Mouse (Mus musculus) lung, embryonic 14.5 days (tissue): Measurements from ENCODE around the gene Xiap. TPM values are rescaled to one million over a fixed set of nuclear protein-coding genes. Genes with fewer than 3 reads are reported as not detected.

Experiments
- ATAC-seq: fragments of 200-750 bp; cut with Nextera tagmentation; 2 replicates; pipeline ENCODE4 v1.8.0; 2017; ENCODE audit warnings: mild to moderate bottlenecking, moderate TSS enrichment, moderate library complexity; ENCODE audit not compliant: insufficient read depth
- DNase-seq: peaks from one replicate; pipeline ENCODE4 v3.0.0-alpha.2; 2015
- H3K27ac ChIP-seq: fragments of 300-500 bp; sonication (generic); 2 replicates; pipeline ENCODE4 v1.5.1; 2014; ENCODE audit warnings: low read depth, mild to moderate bottlenecking, moderate library complexity
- H3K27me3 ChIP-seq: fragments of 300-500 bp; sonication (generic); 2 replicates; pipeline ENCODE4 v1.6.1; 2014; ENCODE audit warnings: low read length, control low read depth; ENCODE audit not compliant: insufficient read depth
- H3K36me3 ChIP-seq: fragments of 300-500 bp; sonication (generic); 2 replicates; pipeline ENCODE4 v1.6.1; 2014; ENCODE audit warnings: control low read depth; ENCODE audit not compliant: insufficient read depth
- H3K4me1 ChIP-seq: fragments of 300-500 bp; sonication (generic); 2 replicates; pipeline ENCODE4 v1.6.1; 2014; ENCODE audit warnings: antibody characterized with exemption, control low read depth; ENCODE audit not compliant: insufficient read depth
- H3K4me2 ChIP-seq: fragments of 300-500 bp; sonication (generic); 2 replicates; pipeline ENCODE4 v1.6.1; 2014; ENCODE audit warnings: mild to moderate bottlenecking
- H3K4me3 ChIP-seq: fragments of 300-500 bp; sonication (generic); 2 replicates; pipeline ENCODE4 v1.5.1; 2014; ENCODE audit warnings: low read depth, low read length
- H3K9ac ChIP-seq: fragments of 300-500 bp; sonication (generic); 2 replicates; pipeline ENCODE4 v1.6.1; 2014
- H3K9me3 ChIP-seq: fragments of 300-500 bp; sonication (generic); 2 replicates; pipeline ENCODE4 v1.6.1; 2016; ENCODE audit warnings: low read depth, low read length, control low read depth
- CTCF ChIP-seq: IDR thresholded peaks from 2 replicates; pipeline ENCODE4 v1.5.1; 2016; ENCODE audit warnings: antibody characterized with exemption, low read depth
- WGBS: fragments of 180-500 bp; shearing (Covaris S2); extraction: QIAGEN DNeasy Blood & Tissue Kit; methylation state at CpG from one replicate; pipeline ENCODE4 v1.1.7; 2014; 5-methylcytosine and 5-hydroxymethylcytosine counted together
- polyA plus RNA-seq: library from polyadenylated mRNA; unstranded; fragments of >200 nt; fragmentation: Nextera tagmentation; extraction: Ambion mirVana; gene quantifications from 2 replicates; pipeline ENCODE4 v1.2.1, GENCODE M21; 2014

The Xiap gene
- polyA plus RNA-seq, 1 experiment from 2014 or later = 20.8 TPM

- DNase-seq (no peak), ATAC-seq (no peak)
- Histone ChIP-seq H3K9ac (no peak overlapping the region), H3K4me3 (no peak overlapping the region), H3K4me1 (no peaks in the 10 kb centered on the region), H3K4me2 (no peak overlapping the region), H3K27ac (no peak overlapping the region), H3K27me3 (no peaks in the 10 kb centered on the region), H3K36me3 (peaks cover 3% of the 10 kb centered on the region; the same call in 1 of the 2 replicates), H3K9me3 (no peaks in the 10 kb centered on the region)
- TF ChIP-seq CTCF = no peak
- WGBS = 74% methylated on average over 5 of the region's 5 CpGs
These were observed 28.7 kb downstream of the Xiap start for GRCm38 (mm10) chrX:42088136-42088535.

GRCm38 (mm10) chrX:42107137-42107536 lies 47.7 kb downstream of the Xiap start:
- Histone ChIP-seq H3K4me3 (no peak overlapping the region), H3K9me3 (no peaks in the 10 kb centered on the region), H3K27ac (no peak overlapping the region), H3K4me1 (no peaks in the 10 kb centered on the region), H3K9ac (no peak overlapping the region), H3K4me2 (no peak overlapping the region), H3K27me3 (no peaks in the 10 kb centered on the region), H3K36me3 (peaks cover 23% of the 10 kb centered on the region; the same call in 1 of the 2 replicates)
- WGBS = 77% methylated on average over 6 of the region's 6 CpGs
- DNase-seq (peak; percentile 4), ATAC-seq (no peak)
- no peak for TF ChIP-seq CTCF

GRCm38 (mm10) chrX:42110585-42110984 lies 51.1 kb downstream of the Xiap start:
- Histone ChIP-seq H3K9ac (no peak overlapping the region), H3K36me3 (peaks cover 11% of the 10 kb centered on the region; the same call in 1 of the 2 replicates), H3K4me3 (no peak overlapping the region), H3K9me3 (no peaks in the 10 kb centered on the region), H3K4me1 (no peaks in the 10 kb centered on the region), H3K27ac (no peak overlapping the region), H3K4me2 (no peak overlapping the region), H3K27me3 (no peaks in the 10 kb centered on the region)
- no peak for ATAC-seq
- DNase-seq = no peak
- 54% methylated on average over 1 of the region's 1 CpGs for WGBS
- no peak for TF ChIP-seq CTCF

- H3K27me3 ChIP-seq = no peaks in the 10 kb centered on the region
- no peak overlapping the region for H3K27ac ChIP-seq
- H3K36me3 ChIP-seq = no peaks in the 10 kb centered on the region
- ATAC-seq = no peak
- no peak for TF ChIP-seq CTCF
- H3K9ac ChIP-seq = no peak overlapping the region
- no peaks in the 10 kb centered on the region for H3K9me3 ChIP-seq
- H3K4me2 ChIP-seq = no peak overlapping the region
- DNase-seq = no peak
- no peak overlapping the region for H3K4me3 ChIP-seq
- no peaks in the 10 kb centered on the region for H3K4me1 ChIP-seq
- WGBS = 85% methylated on average over 6 of the region's 6 CpGs
These were observed 60.1 kb downstream of the Xiap start for GRCm38 (mm10) chrX:42119442-42120048.

- no peak for TF ChIP-seq CTCF
- no peak for ATAC-seq
These were observed 65.7 kb downstream of the Xiap start for GRCm38 (mm10) chrX:42124963-42125697.

GRCm38 (mm10) chrX:42139882-42140281 lies 80.4 kb downstream of the Xiap start:
- Histone ChIP-seq H3K9me3 (no peaks in the 10 kb centered on the region), H3K4me3 (no peak overlapping the region), H3K9ac (no peak overlapping the region), H3K4me1 (no peaks in the 10 kb centered on the region), H3K27me3 (no peaks in the 10 kb centered on the region), H3K4me2 (no peak overlapping the region), H3K27ac (peak overlapping the region; percentile 70), H3K36me3 (no peaks in the 10 kb centered on the region)
- peak; percentile 82; the same call in 1 of the 2 replicates for ATAC-seq
- DNase-seq = peak; percentile 61
- TF ChIP-seq CTCF = no peak
- WGBS = 21% methylated on average over 9 of the region's 9 CpGs

More at GRCm38 (mm10) chrX:42124963-42125697, 65.7 kb downstream of the Xiap start:
- Histone ChIP-seq H3K36me3 (no peaks in the 10 kb centered on the region), H3K27me3 (no peaks in the 10 kb centered on the region), H3K9me3 (no peaks in the 10 kb centered on the region), H3K9ac (no peak overlapping the region), H3K4me1 (no peaks in the 10 kb centered on the region), H3K4me2 (no peak overlapping the region), H3K27ac (no peak overlapping the region), H3K4me3 (no peak overlapping the region)
- DNase-seq = no peak
- WGBS = 64% methylated on average over 5 of the region's 5 CpGs

GRCm38 (mm10) chrX:42142620-42143019 lies 83.1 kb downstream of the Xiap start:
- no peak overlapping the region for H3K27ac ChIP-seq
- H3K36me3 ChIP-seq = no peaks in the 10 kb centered on the region
- H3K9ac ChIP-seq = no peak overlapping the region
- no peak for ATAC-seq
- no peak overlapping the region for H3K4me2 ChIP-seq
- no peaks in the 10 kb centered on the region for H3K9me3 ChIP-seq
- H3K4me3 ChIP-seq = no peak overlapping the region
- DNase-seq = no peak
- no peak for TF ChIP-seq CTCF
- H3K27me3 ChIP-seq = no peaks in the 10 kb centered on the region
- 72% methylated on average over 3 of the region's 3 CpGs for WGBS
- H3K4me1 ChIP-seq = no peaks in the 10 kb centered on the region
